In the genomic region with DNA sequence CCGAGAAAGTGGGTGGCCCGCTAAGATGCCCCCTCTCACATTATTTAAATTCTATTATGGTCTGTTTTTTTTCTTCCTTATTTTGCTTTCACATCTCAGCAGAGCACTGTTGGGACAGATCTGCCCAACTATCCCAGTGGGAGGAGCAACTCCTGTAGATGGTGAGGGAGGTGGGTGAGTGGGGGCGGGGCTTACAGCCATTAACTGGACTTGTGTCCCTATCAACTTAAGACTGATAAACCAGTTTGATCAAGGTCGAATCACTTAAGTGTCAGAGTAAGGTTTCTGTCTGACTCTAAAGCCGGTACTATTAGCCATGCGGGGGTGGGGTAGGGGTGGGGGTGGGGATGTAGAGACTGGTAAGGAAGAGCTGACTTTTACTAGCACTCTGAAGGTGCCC, we compare ENCODE assay signal across 8 mouse cellular contexts. TPM values are rescaled to one million over a fixed set of nuclear protein-coding genes. Genes with fewer than 3 reads are reported as not detected.
A peak's percentile ranks its signal among the peaks of the same experiment; 100 is the strongest.
DNase-seq lines count a peak whose midpoint lies in the region; ATAC-seq and TF ChIP-seq lines count a peak whose summit lies in the region.

No protein-coding gene starts in this region.

- no peak for TF ChIP-seq CTCF in CH12.LX (conservative IDR thresholded peaks at IDR 0.05 in 1 of 2, IDR thresholded peaks at IDR 0.05 in 1 of 2; ENCODE audit: low read depth in 2 of 2, low read length in 2 of 2)

- H3K79me2 ChIP-seq in CH12.LX (replicated peaks; ENCODE audit: control insufficient read depth, extremely low read depth, insufficient read depth, poor library complexity, severe bottlenecking): peaks cover 14% of the 10 kb centered on the region

- no peak for TF ChIP-seq RAD21 in CH12.LX (IDR thresholded peaks at IDR 0.05; ENCODE audit: low read depth, low read length)

- H3K27me3 ChIP-seq in CH12.LX (replicated peaks): no peaks in the 10 kb centered on the region
- H3K27me3 ChIP-seq in embryonic facial prominence, embryonic 11.5 days (ENCODE audit: control insufficient read depth, insufficient read depth, low read length): no peaks in the 10 kb centered on the region
- H3K27me3 ChIP-seq in heart, embryonic 14.5 days (ENCODE audit: control insufficient read depth, insufficient read depth, low read length): no peaks in the 10 kb centered on the region
- no peaks in the 10 kb centered on the region for H3K27me3 ChIP-seq in kidney, embryonic 16.5 days (ENCODE audit: insufficient read depth, low read length)
- no peaks in the 10 kb centered on the region for H3K27me3 ChIP-seq in lung, embryonic 16.5 days (ENCODE audit: control insufficient read depth, insufficient read depth, low read depth, low read length)

- in situ Hi-C loops in CH12.LX (cut with MboI; ENCODE audit: low pct_ligation_motif_present, low pct_unique_long_range_greater_than_20kb, low sequenced_read_pairs): no loop called here

- H3K4me1 ChIP-seq in CH12.LX (ENCODE audit: control insufficient read depth in 1 of 2, insufficient read depth in 2 of 2): peaks cover 13 to 32% of the 10 kb centered on the region in 2 experiments
- H3K4me1 ChIP-seq in embryonic facial prominence, embryonic 11.5 days (ENCODE audit: control insufficient read depth, insufficient read depth, low read length): peaks cover 3% of the 10 kb centered on the region; the same call in 1 of the 2 replicates
- H3K4me1 ChIP-seq in heart, embryonic 14.5 days (ENCODE audit: control insufficient read depth in 2 of 2, insufficient read depth in 2 of 2, low read length in 2 of 2): peaks cover 5 to 17% of the 10 kb centered on the region in 2 experiments
- H3K4me1 ChIP-seq in kidney, embryonic 16.5 days (ENCODE audit: insufficient read depth, low read length): peaks cover 5% of the 10 kb centered on the region
- H3K4me1 ChIP-seq in lung, embryonic 16.5 days (replicated peaks; ENCODE audit: control insufficient read depth, insufficient read depth, low read length): peaks cover 12% of the 10 kb centered on the region

- peaks cover 17 to 37% of the 10 kb centered on the region in 2 experiments for H3K36me3 ChIP-seq in CH12.LX (replicated peaks in 1 of 2; ENCODE audit: control insufficient read depth in 1 of 2, insufficient read depth in 1 of 2, low read length in 1 of 2)
- H3K36me3 ChIP-seq in embryonic facial prominence, embryonic 11.5 days (replicated peaks; ENCODE audit: control insufficient read depth, insufficient read depth, low read depth, low read length): no peaks in the 10 kb centered on the region
- peaks cover 19% of the 10 kb centered on the region for H3K36me3 ChIP-seq in heart, embryonic 14.5 days (ENCODE audit: control insufficient read depth, insufficient read depth, low read length)
- H3K36me3 ChIP-seq in kidney, embryonic 16.5 days (ENCODE audit: insufficient read depth, low read length): peaks cover 5% of the 10 kb centered on the region; the same call in 1 of the 2 replicates
- peaks cover 2% of the 10 kb centered on the region for H3K36me3 ChIP-seq in lung, embryonic 16.5 days (ENCODE audit: control insufficient read depth, insufficient read depth, low read length)

- H3K9me3 ChIP-seq in CH12.LX (replicated peaks; ENCODE audit: low read length): peaks cover 3% of the 10 kb centered on the region
- H3K9me3 ChIP-seq in embryonic facial prominence, embryonic 11.5 days (replicated peaks; ENCODE audit: control insufficient read depth, low read length): no peaks in the 10 kb centered on the region
- no peaks in the 10 kb centered on the region for H3K9me3 ChIP-seq in heart, embryonic 14.5 days (ENCODE audit: control insufficient read depth, low read length)
- no peaks in the 10 kb centered on the region for H3K9me3 ChIP-seq in kidney, embryonic 16.5 days (ENCODE audit: low read length)
- no peaks in the 10 kb centered on the region for H3K9me3 ChIP-seq in lung, embryonic 16.5 days (ENCODE audit: control insufficient read depth, low read length)

- WGBS in embryonic facial prominence, embryonic 11.5 days: 38% methylated on average over 6 of the region's 6 CpGs
- 18% methylated on average over 6 of the region's 6 CpGs for whole genome bisulfite sequencing in heart, embryonic 14.5 days
- 21% methylated on average over 6 of the region's 6 CpGs for WGBS in kidney, embryonic 16.5 days
- 13% methylated on average over 6 of the region's 6 CpGs for whole genome bisulfite sequencing in lung, embryonic 16.5 days

- H3K4me2 ChIP-seq in CH12.LX (ENCODE audit: insufficient read depth, low read depth, poor library complexity, severe bottlenecking): peak overlapping the region; percentile 97
- peak overlapping the region; percentile 39 for H3K4me2 ChIP-seq in embryonic facial prominence, embryonic 11.5 days (ENCODE audit: low read depth, low read length)
- H3K4me2 ChIP-seq in heart, embryonic 14.5 days (ENCODE audit: low read length): peak overlapping the region; percentile 70
- H3K4me2 ChIP-seq in kidney, embryonic 16.5 days (replicated peaks; ENCODE audit: low read depth, low read length): peak overlapping the region; percentile 57
- H3K4me2 ChIP-seq in lung, embryonic 16.5 days (ENCODE audit: low read depth, low read length): peak overlapping the region; percentile 65

- peak overlapping the region; percentile 50 to 64 (median 54) for H3K4me3 ChIP-seq in CH12.LX (replicated peaks in 1 of 3; ENCODE audit: low read depth in 2 of 3, low read length in 2 of 3, poor library complexity in 1 of 3)
- peak overlapping the region; percentile 17 for H3K4me3 ChIP-seq in embryonic facial prominence, embryonic 11.5 days (ENCODE audit: low read depth, low read length)
- H3K4me3 ChIP-seq in heart, embryonic 14.5 days (ENCODE audit: control insufficient read depth in 1 of 2, insufficient read depth in 1 of 2, low read depth in 1 of 2, low read length in 2 of 2): peak overlapping the region; percentile 27 to 35
- peak overlapping the region; percentile 41 for H3K4me3 ChIP-seq in kidney, embryonic 16.5 days (ENCODE audit: low read length)
- peak overlapping the region; percentile 46 for H3K4me3 ChIP-seq in lung, embryonic 16.5 days (ENCODE audit: low read length)

- peak overlapping the region; percentile 52; the same call in 1 of the 2 replicates for H3K27ac ChIP-seq in CH12.LX (ENCODE audit: insufficient read depth, low read depth)
- no peak overlapping the region for H3K27ac ChIP-seq in embryonic facial prominence, embryonic 11.5 days (replicated peaks; ENCODE audit: low read depth, low read length)
- H3K27ac ChIP-seq in heart, embryonic 14.5 days (replicated peaks in 1 of 2; ENCODE audit: control insufficient read depth in 1 of 2, insufficient read depth in 1 of 2, low read depth in 2 of 2, low read length in 2 of 2): peak overlapping the region in 1 of 2 experiments; percentile 33; a peak in 1 of 4 replicates
- no peak overlapping the region for H3K27ac ChIP-seq in kidney, embryonic 16.5 days (ENCODE audit: low read length)
- H3K27ac ChIP-seq in lung, embryonic 16.5 days (ENCODE audit: low read length): peak overlapping the region; percentile 33; the same call in 1 of the 2 replicates

- peak overlapping the region; percentile 81 for H3K9ac ChIP-seq in CH12.LX (ENCODE audit: insufficient read depth, low read depth)
- 0 out of 2 replicates have a peak overlapping the region, but pooled peaks have one; percentile 9 for H3K9ac ChIP-seq in embryonic facial prominence, embryonic 11.5 days (replicated peaks; ENCODE audit: low read length)
- peak overlapping the region; percentile 59 for H3K9ac ChIP-seq in heart, embryonic 14.5 days (ENCODE audit: low read length)
- peak overlapping the region; percentile 55; the same call in 1 of the 2 replicates for H3K9ac ChIP-seq in kidney, embryonic 16.5 days (replicated peaks; ENCODE audit: low read length)
- H3K9ac ChIP-seq in lung, embryonic 16.5 days (ENCODE audit: low read length): peak overlapping the region; percentile 55

- no peak for TF ChIP-seq POLR2A in CH12.LX (IDR thresholded peaks at IDR 0.05; ENCODE audit: low read depth, low read length)

- DNase-seq in CH12.LX (ENCODE audit: extremely low read depth) (peak; percentile 77), NIH3T3 (ENCODE audit: low read depth) (peak; percentile 77)
- no peak for DNase-seq in embryonic facial prominence, embryonic 11.5 days (ENCODE audit: low spot score)
- DNase-seq in right cerebral cortex, postnatal 4 days: peak; percentile 40

- no peak for ATAC-seq in embryonic facial prominence, embryonic 11.5 days (replicated peaks; ENCODE audit: insufficient number of reproducible peaks, low FRiP score, low TSS enrichment, low read depth)
- ATAC-seq in heart, embryonic 14.5 days (ENCODE audit: insufficient number of reproducible peaks, insufficient read depth, low FRiP score, low read depth): no peak
- ATAC-seq in kidney, embryonic 16.5 days (ENCODE audit: low FRiP score, low TSS enrichment): 0 out of 2 replicates have a peak, but pooled peaks have one; percentile 24
- ATAC-seq in lung, embryonic 16.5 days (ENCODE audit: low read depth): peak; percentile 32; the same call in 1 of the 2 replicates
- no peak for ATAC-seq in frontal cortex, adult (ENCODE audit: low TSS enrichment)

- no peak for TF ChIP-seq EP300 in CH12.LX (IDR thresholded peaks at IDR 0.05; ENCODE audit: low read length)

- dilution Hi-C loops in CH12.LX (cut with MboI; ENCODE audit: extremely low pct_ligation_motif_present, extremely low pct_unique_long_range_greater_than_20kb, low sequenced_read_pairs): no loop called here

RNA-seq across cellular contexts. Expression of a gene that starts 1.1 kb away (rescaled TPM):
- 12.0 and 13.6 TPM in 2 replicates for total RNA-seq in CH12.LX (2012; rRNA removed)
- 9.6 and 11.6 TPM in 2 replicates for total RNA-seq in CH12.LX (2014; rRNA removed)
- polyA plus RNA-seq in CH12.LX (2012; ENCODE audit: insufficient read length, low read depth): 7.8 and 8.1 TPM in 2 replicates
- 13.2 and 15.1 TPM in 2 replicates for polyA plus RNA-seq in embryonic facial prominence, embryonic 11.5 days (2014; fragmentation: Nextera tagmentation; extraction: Ambion mirVana)
- polyA plus RNA-seq in heart, embryonic 14.5 days (2014; fragmentation: Nextera tagmentation; extraction: Ambion mirVana): 8.1 and 8.4 TPM in 2 replicates
- polyA plus RNA-seq in kidney, embryonic 16.5 days (2015; fragmentation: Nextera tagmentation; extraction: Ambion mirVana): 15.3 and 17.3 TPM in 2 replicates
- polyA plus RNA-seq in lung, embryonic 16.5 days (2015; fragmentation: Nextera tagmentation; extraction: Ambion mirVana): 16.2 and 16.9 TPM in 2 replicates

RNA-seq across cellular contexts. Expression of a gene that starts 1.2 kb away (rescaled TPM):
- total RNA-seq in CH12.LX (2012; rRNA removed): 50.5 and 51.0 TPM in 2 replicates
- 53.1 and 64.5 TPM in 2 replicates for total RNA-seq in CH12.LX (2014; rRNA removed)
- 59.2 and 83.9 TPM in 2 replicates for polyA plus RNA-seq in CH12.LX (2012; ENCODE audit: insufficient read length, low read depth)
- 71.8 and 84.0 TPM in 2 replicates for polyA plus RNA-seq in embryonic facial prominence, embryonic 11.5 days (2014; fragmentation: Nextera tagmentation; extraction: Ambion mirVana)
- polyA plus RNA-seq in heart, embryonic 14.5 days (2014; fragmentation: Nextera tagmentation; extraction: Ambion mirVana): 58.5 and 58.7 TPM in 2 replicates
- 71.6 and 79.0 TPM in 2 replicates for polyA plus RNA-seq in kidney, embryonic 16.5 days (2015; fragmentation: Nextera tagmentation; extraction: Ambion mirVana)
- polyA plus RNA-seq in lung, embryonic 16.5 days (2015; fragmentation: Nextera tagmentation; extraction: Ambion mirVana): 69.9 and 79.0 TPM in 2 replicates

RNA-seq across cellular contexts. Expression of a gene that starts 7.1 kb away (rescaled TPM):
- total RNA-seq in CH12.LX (2012; rRNA removed) (19.1 and 28.2 TPM in 2 replicates), CH12.LX (2014; rRNA removed) (24.8 and 26.2 TPM in 2 replicates)
- polyA plus RNA-seq in CH12.LX (2012; ENCODE audit: insufficient read length, low read depth): 18.2 and 22.5 TPM in 2 replicates
- 2.0 and 2.5 TPM in 2 replicates for polyA plus RNA-seq in embryonic facial prominence, embryonic 11.5 days (2014; fragmentation: Nextera tagmentation; extraction: Ambion mirVana)
- polyA plus RNA-seq in heart, embryonic 14.5 days (2014; fragmentation: Nextera tagmentation; extraction: Ambion mirVana): 2.6 and 3.3 TPM in 2 replicates
- 2.9 and 4.2 TPM in 2 replicates for polyA plus RNA-seq in kidney, embryonic 16.5 days (2015; fragmentation: Nextera tagmentation; extraction: Ambion mirVana)
- polyA plus RNA-seq in lung, embryonic 16.5 days (2015; fragmentation: Nextera tagmentation; extraction: Ambion mirVana): 4.0 and 5.4 TPM in 2 replicates

RNA-seq across cellular contexts. Expression of a gene that starts 10.7 kb away (rescaled TPM):
- total RNA-seq in CH12.LX (2012; rRNA removed): 0.21 and 0.47 TPM in 2 replicates
- not detected in 2 replicates for total RNA-seq in CH12.LX (2014; rRNA removed)
- polyA plus RNA-seq in CH12.LX (2012; ENCODE audit: insufficient read length, low read depth): 0.81 TPM in 1 of 2 replicates, not detected in the other
- polyA plus RNA-seq in embryonic facial prominence, embryonic 11.5 days (2014; fragmentation: Nextera tagmentation; extraction: Ambion mirVana): 0.28 and 0.42 TPM in 2 replicates
- 1.6 and 2.2 TPM in 2 replicates for polyA plus RNA-seq in heart, embryonic 14.5 days (2014; fragmentation: Nextera tagmentation; extraction: Ambion mirVana)
- polyA plus RNA-seq in kidney, embryonic 16.5 days (2015; fragmentation: Nextera tagmentation; extraction: Ambion mirVana): 0.84 and 1.6 TPM in 2 replicates
- 2.7 and 4.4 TPM in 2 replicates for polyA plus RNA-seq in lung, embryonic 16.5 days (2015; fragmentation: Nextera tagmentation; extraction: Ambion mirVana)

RNA-seq across cellular contexts. Expression of a gene that starts 24.2 kb away (rescaled TPM):
- total RNA-seq in CH12.LX (2012; rRNA removed) (33.7 and 34.1 TPM in 2 replicates), CH12.LX (2014; rRNA removed) (33.3 and 33.5 TPM in 2 replicates)
- polyA plus RNA-seq in CH12.LX (2012; ENCODE audit: insufficient read length, low read depth): 54.4 and 75.4 TPM in 2 replicates
- 229 and 232 TPM in 2 replicates for polyA plus RNA-seq in embryonic facial prominence, embryonic 11.5 days (2014; fragmentation: Nextera tagmentation; extraction: Ambion mirVana)
- polyA plus RNA-seq in heart, embryonic 14.5 days (2014; fragmentation: Nextera tagmentation; extraction: Ambion mirVana): 87.5 and 95.7 TPM in 2 replicates
- polyA plus RNA-seq in kidney, embryonic 16.5 days (2015; fragmentation: Nextera tagmentation; extraction: Ambion mirVana): 184 and 185 TPM in 2 replicates
- polyA plus RNA-seq in lung, embryonic 16.5 days (2015; fragmentation: Nextera tagmentation; extraction: Ambion mirVana): 152 and 156 TPM in 2 replicates

Comparison
In these comparisons a context has a peak if more than half of its experiments do, and no peak if none do; other contexts are left out.
1. H3K27ac ChIP-seq: peak in CH12.LX (single experiment) and lung, embryonic 16.5 days (single experiment); none in embryonic facial prominence, embryonic 11.5 days (single experiment) and kidney, embryonic 16.5 days (single experiment).
2. H3K4me2 ChIP-seq: peak in every context shown above with its lines; median percentile 97 in CH12.LX; 70 in heart, embryonic 14.5 days; 65 in lung, embryonic 16.5 days; 57 in kidney, embryonic 16.5 days; 39 in embryonic facial prominence, embryonic 11.5 days.
3. H3K9ac ChIP-seq: peak in every context shown above with its lines; median percentile 81 in CH12.LX; 59 in heart, embryonic 14.5 days; 55 in kidney, embryonic 16.5 days; 55 in lung, embryonic 16.5 days; 9 in embryonic facial prominence, embryonic 11.5 days.
4. ATAC-seq: peak in kidney, embryonic 16.5 days (single experiment) and lung, embryonic 16.5 days (single experiment); none in embryonic facial prominence, embryonic 11.5 days (single experiment), heart, embryonic 14.5 days (single experiment) and frontal cortex, adult (single experiment).
5. Peak in every context shown above with its lines, with median percentiles within 50 percentile points of each other: H3K4me3 ChIP-seq.